In the genomic region with DNA sequence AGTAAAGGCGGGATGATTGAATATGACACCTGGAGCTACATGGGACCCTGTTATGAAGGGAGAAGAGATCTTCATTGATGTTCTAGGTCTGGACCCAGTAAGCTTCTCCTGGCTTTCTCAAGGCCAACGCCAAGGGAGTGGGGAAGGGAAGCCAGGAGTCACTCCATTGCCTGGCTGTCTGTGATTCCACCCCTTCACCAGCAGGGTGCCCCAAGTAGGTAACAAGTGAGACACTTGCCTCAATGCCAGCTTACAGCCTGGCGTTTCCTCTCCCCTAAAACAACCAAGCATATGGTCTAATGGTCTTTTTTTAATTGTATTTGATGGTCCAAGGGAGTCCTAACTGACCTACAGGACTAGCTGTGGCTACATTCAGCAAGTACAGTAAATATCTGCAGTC, we compare ENCODE assay signal across 12 mouse cellular contexts. TPM values are rescaled to one million over a fixed set of nuclear protein-coding genes. Genes with fewer than 3 reads are reported as not detected.
A peak's percentile ranks its signal among the peaks of the same experiment; 100 is the strongest.
DNase-seq lines count a peak whose midpoint lies in the region; ATAC-seq and TF ChIP-seq lines count a peak whose summit lies in the region.
"Had no signal": no experiment of that assay in that cellular context is flagged by ENCODE, and none has a peak within 500 bp of the region (broad histone marks: within the 10 kb centered on the region; RNA-seq: fewer than 3 reads in every experiment).

No protein-coding gene starts in this region.

- 76% methylated on average over 3 of the region's 3 CpGs for WGBS in lung, postnatal 0 days

- H3K4me3 ChIP-seq in lung, postnatal 0 days (ENCODE audit: low read depth, low read length) = no peak overlapping the region
- H3K4me3 ChIP-seq: hindbrain, embryonic 15.5 days; lung, embryonic 15.5 days; myocyte had no signal

- ATAC-seq in lung, postnatal 0 days = no peak
- 0 out of 2 replicates have a peak, but pooled peaks have one; percentile 42 for ATAC-seq in erythroid progenitor cell, adult 5-6 weeks (replicated peaks; ENCODE audit: low FRiP score, poor library complexity, severe bottlenecking)

- no peaks in the 10 kb centered on the region for H3K9me3 ChIP-seq in lung, postnatal 0 days (ENCODE audit: low read length)
- H3K9me3 ChIP-seq: hindbrain, embryonic 15.5 days; lung, embryonic 15.5 days had no signal

- H3K27me3 ChIP-seq in lung, postnatal 0 days (replicated peaks; ENCODE audit: insufficient read depth, low read length) = no peaks in the 10 kb centered on the region
- H3K27me3 ChIP-seq: hindbrain, embryonic 15.5 days; lung, embryonic 15.5 days had no signal

- H3K4me2 ChIP-seq in lung, postnatal 0 days (replicated peaks; ENCODE audit: low read depth, low read length) = no peak overlapping the region
- H3K4me2 ChIP-seq: hindbrain, embryonic 15.5 days; lung, embryonic 15.5 days had no signal

- H3K4me1 ChIP-seq in lung, postnatal 0 days (ENCODE audit: insufficient read depth, low read depth, low read length) = no peaks in the 10 kb centered on the region
- H3K4me1 ChIP-seq: hindbrain, embryonic 15.5 days had no signal

- H3K27ac ChIP-seq in lung, postnatal 0 days (ENCODE audit: low read length) = no peak overlapping the region
- H3K27ac ChIP-seq: hindbrain, embryonic 15.5 days; lung, embryonic 15.5 days had no signal

- TF ChIP-seq CTCF in lung, postnatal 0 days (IDR thresholded peaks at IDR 0.05) = peak; percentile 61

- no peak for TF ChIP-seq EP300 in lung, postnatal 0 days (IDR thresholded peaks at IDR 0.05)

- H3K9ac ChIP-seq in lung, postnatal 0 days (replicated peaks; ENCODE audit: low read depth) = no peak overlapping the region
- H3K9ac ChIP-seq: hindbrain, embryonic 15.5 days; lung, embryonic 15.5 days had no signal

- no peaks in the 10 kb centered on the region for H3K36me3 ChIP-seq in lung, postnatal 0 days (ENCODE audit: insufficient read depth, low read length)
- H3K36me3 ChIP-seq: hindbrain, embryonic 15.5 days; lung, embryonic 15.5 days had no signal

- DNase-seq in adrenal gland, postnatal 14 days = peak; percentile 31
- no peak for DNase-seq in adrenal gland, postnatal 4 days (ENCODE audit: low spot score in 2 of 2)
- DNase-seq in lung, postnatal 0 days (ENCODE audit: low spot score) = peak; percentile 15
- DNase-seq in lung, postnatal 25 days (ENCODE audit: low spot score) = no peak
- peak; percentile 30 for DNase-seq in thymus, postnatal 14 days
- no peak for DNase-seq in spleen, adult 12 weeks (ENCODE audit: low spot score)
- DNase-seq in adrenal gland, adult 18-20 months (ENCODE audit: low spot score in 2 of 2) = no peak
- DNase-seq: cerebellum, adult 9-11 months had no signal

RNA-seq across cellular contexts. Expression of gene Jade1, which starts 14.2 kb away (rescaled TPM):
- total RNA-seq in adrenal gland, postnatal 14 days (2021) = 42.8 and 43.5 TPM in 2 replicates
- 10 to 100 TPM; 57.5 to 59.7 TPM for total RNA-seq in adrenal gland, postnatal 4 days (2021)
- 6.0 and 7.7 TPM in 2 replicates for polyA plus RNA-seq in lung, postnatal 0 days (2015; fragmentation: Nextera tagmentation; extraction: Ambion mirVana)
- total RNA-seq in erythroid progenitor cell, adult 5-6 weeks (2015; ENCODE audit: low replicate concordance) = 35.0 and 40.2 TPM in 2 replicates
- 34.0 and 38.2 TPM in 2 replicates for total RNA-seq in erythroid progenitor cell, adult 5-6 weeks (2017; ENCODE audit: low replicate concordance)
- total RNA-seq in adrenal gland, adult 18-20 months (2021) = 10 to 100 TPM; 42.0 to 46.9 TPM

Comparison
In these comparisons a context has a peak if more than half of its experiments do, and no peak if none do; other contexts are left out.
1. DNase-seq: peak in adrenal gland, postnatal 14 days (single experiment), lung, postnatal 0 days (single experiment) and thymus, postnatal 14 days (single experiment); none in adrenal gland, postnatal 4 days (0 of 2), lung, postnatal 25 days (single experiment), spleen, adult 12 weeks (single experiment) and adrenal gland, adult 18-20 months (0 of 2).